Mouse (Mus musculus): Measurements from ENCODE around the gene Epha10.
"Not testable (repeated sequence)": the region's sequence is repeated elsewhere in the genome, so short reads cannot be mapped to it uniquely, and the experiment has no call there.

The Epha10 gene

GRCm38 (mm10) chr4:124894508-124895428 is 14.1 kb downstream of the Epha10 start:
- peak; percentile 32 for DNase-seq (ENCODE audit: low read depth, low spot score)

- no peak for DNase-seq (ENCODE audit: low read depth, low spot score)
These were observed 17.7 kb downstream of the Epha10 start for GRCm38 (mm10) chr4:124898428-124898827.

GRCm38 (mm10) chr4:124899906-124900305 is 19.2 kb downstream of the Epha10 start:
- DNase-seq (ENCODE audit: low read depth, low spot score), result no peak

- DNase-seq (ENCODE audit: low read depth, low spot score), result no peak
These were observed 24.7 kb downstream of the Epha10 start for GRCm38 (mm10) chr4:124905417-124905816.

- DNase-seq (ENCODE audit: low read depth, low spot score), result peak; percentile 26
These were observed 25.5 kb downstream of the Epha10 start for GRCm38 (mm10) chr4:124905971-124906822.

GRCm38 (mm10) chr4:124928102-124928501 is 47.4 kb downstream of the Epha10 start:
- DNase-seq (ENCODE audit: low read depth, low spot score), result no peak

- DNase-seq (ENCODE audit: low read depth, low spot score), result peak; percentile 95
These were observed 56.1 kb downstream of the Epha10 start, which contains the start of gene 9930104L06Rik for GRCm38 (mm10) chr4:124936613-124937471. Gene 9930104L06Rik, plus strand, starts transcription at chr4:124937048.

GRCm38 (mm10) chr4:124939211-124939610 is 58.5 kb downstream of the Epha10 start, which contains the start of gene Cdca8:
Gene Cdca8, minus strand, starts transcription at chr4:124939311.
- not testable (repeated sequence) for DNase-seq (ENCODE audit: low read depth, low spot score)

GRCm38 (mm10) chr4:124943022-124943421 is 62.3 kb downstream of the Epha10 start:
- peak; percentile 36 for DNase-seq (ENCODE audit: low read depth, low spot score)

GRCm38 (mm10) chr4:124943781-124944180 is 63.1 kb downstream of the Epha10 start:
- no peak for DNase-seq (ENCODE audit: low read depth, low spot score)

GRCm38 (mm10) chr4:124944961-124945360 is 64.3 kb downstream of the Epha10 start:
- DNase-seq (ENCODE audit: low read depth, low spot score), result no peak

- DNase-seq (ENCODE audit: low read depth, low spot score), result no peak
These were observed 68.8 kb downstream of the Epha10 start for GRCm38 (mm10) chr4:124949488-124949887.

GRCm38 (mm10) chr4:124950181-124951035 is 69.7 kb downstream of the Epha10 start:
- DNase-seq (ENCODE audit: low read depth, low spot score), result no peak

GRCm38 (mm10) chr4:124951036-124951433 is 70.3 kb downstream of the Epha10 start:
- DNase-seq (ENCODE audit: low read depth, low spot score), result no peak

- no peak for DNase-seq (ENCODE audit: low read depth, low spot score)
These were observed 72.8 kb downstream of the Epha10 start for GRCm38 (mm10) chr4:124953546-124953945.

- DNase-seq (ENCODE audit: low read depth, low spot score), result no peak
These were observed 76.6 kb downstream of the Epha10 start for GRCm38 (mm10) chr4:124957284-124957683.

- DNase-seq (ENCODE audit: low read depth, low spot score), result no peak
These were observed 78.4 kb downstream of the Epha10 start for GRCm38 (mm10) chr4:124959062-124959461.

- DNase-seq (ENCODE audit: low read depth, low spot score), result no peak
These were observed 80.2 kb downstream of the Epha10 start for GRCm38 (mm10) chr4:124960940-124961339.

- DNase-seq (ENCODE audit: low read depth, low spot score), result no peak
These were observed 81.9 kb downstream of the Epha10 start for GRCm38 (mm10) chr4:124962576-124962975.

- no peak for DNase-seq (ENCODE audit: low read depth, low spot score)
These were observed 84.4 kb downstream of the Epha10 start for GRCm38 (mm10) chr4:124964912-124965599.

Data from brain, embryonic 18.5 days (tissue).